Mouse (Mus musculus) liver (tissue): ENCODE measurements around the gene Nav2.

ENCODE experiments used
- DNase-seq: peaks from one replicate; pipeline ENCODE4 v3.0.0-alpha.2; 2020; ENCODE audit warnings: mixed read lengths

The Nav2 gene

DNA sequence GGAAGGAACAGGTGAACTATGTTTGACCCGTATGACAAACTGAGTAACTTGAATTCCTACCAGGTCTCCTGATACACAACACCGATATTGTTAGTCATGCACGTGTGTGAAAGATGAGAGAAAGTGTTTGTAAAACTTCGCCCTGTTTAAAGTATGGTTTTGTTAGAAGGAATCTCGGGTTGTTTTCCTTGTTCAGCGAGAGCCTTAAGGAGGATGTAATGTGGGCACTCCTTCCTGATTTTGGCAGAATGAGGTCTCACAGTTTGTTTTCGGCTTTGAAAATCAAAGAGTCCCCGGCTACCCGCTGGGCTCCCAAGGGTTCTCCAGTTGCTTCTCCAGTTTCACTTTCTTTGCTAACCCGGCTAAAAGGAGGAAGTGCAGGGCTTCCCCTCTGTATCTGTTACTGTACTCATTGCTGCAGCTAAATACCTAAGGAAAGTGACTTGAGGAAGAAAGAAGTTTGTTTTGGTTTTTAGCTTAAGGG, 553.9 kb downstream of the Nav2 start:
- no peak for DNase-seq

DNA sequence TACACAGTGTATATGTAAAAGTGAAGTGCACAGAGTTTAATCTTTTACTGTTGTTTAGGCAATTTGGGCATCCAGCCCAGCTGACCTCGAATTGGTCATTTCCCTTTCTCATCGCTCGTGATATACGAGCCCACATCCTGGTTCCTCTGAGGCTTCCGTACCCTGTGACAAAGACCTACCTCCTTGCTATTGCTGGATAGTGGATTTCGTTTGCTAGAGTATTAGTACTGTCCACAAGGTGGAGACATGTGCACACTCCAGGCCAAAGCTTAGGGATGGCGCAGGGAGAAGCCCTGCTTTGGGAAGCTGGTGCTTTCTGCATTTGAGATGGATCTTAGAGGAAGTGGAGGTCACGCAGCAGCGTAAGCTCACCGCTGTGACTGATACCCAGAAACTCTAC, 559.3 kb downstream of the Nav2 start:
- DNase-seq: no peak

DNA sequence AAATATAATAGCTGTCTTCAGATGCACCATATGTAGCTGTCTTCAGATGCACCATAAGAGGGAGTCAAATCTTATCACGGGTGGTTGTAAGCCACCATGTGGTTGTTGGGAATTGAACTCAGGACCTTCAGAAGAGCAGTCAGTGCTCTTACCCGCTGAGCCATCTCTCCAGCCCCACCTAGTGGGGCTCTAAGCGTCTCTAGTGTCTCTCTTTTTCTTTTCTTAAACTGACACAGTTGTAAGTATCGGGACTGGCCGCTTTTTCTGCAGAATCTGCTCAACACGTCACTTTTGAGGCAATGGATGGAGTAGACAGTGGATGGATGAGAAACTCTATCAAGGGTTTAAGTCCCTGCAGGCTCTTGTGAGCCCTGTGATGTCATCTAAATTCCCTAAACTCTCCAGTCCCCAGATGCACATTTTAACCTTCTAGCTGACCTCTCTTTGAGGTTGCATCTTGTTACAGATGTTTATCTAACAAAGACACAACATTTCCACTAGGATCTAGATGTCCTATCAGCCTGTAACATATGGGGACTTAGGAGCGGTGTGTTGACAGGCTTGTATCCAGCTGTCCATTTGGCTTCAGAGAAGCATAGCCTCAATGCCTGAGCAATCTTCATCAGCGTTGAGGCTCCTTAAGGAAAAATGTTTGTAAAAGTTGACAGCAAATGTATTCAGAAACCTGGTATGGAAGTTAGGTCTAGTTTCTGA, 560.1 kb downstream of the Nav2 start:
- no peak for DNase-seq

DNA sequence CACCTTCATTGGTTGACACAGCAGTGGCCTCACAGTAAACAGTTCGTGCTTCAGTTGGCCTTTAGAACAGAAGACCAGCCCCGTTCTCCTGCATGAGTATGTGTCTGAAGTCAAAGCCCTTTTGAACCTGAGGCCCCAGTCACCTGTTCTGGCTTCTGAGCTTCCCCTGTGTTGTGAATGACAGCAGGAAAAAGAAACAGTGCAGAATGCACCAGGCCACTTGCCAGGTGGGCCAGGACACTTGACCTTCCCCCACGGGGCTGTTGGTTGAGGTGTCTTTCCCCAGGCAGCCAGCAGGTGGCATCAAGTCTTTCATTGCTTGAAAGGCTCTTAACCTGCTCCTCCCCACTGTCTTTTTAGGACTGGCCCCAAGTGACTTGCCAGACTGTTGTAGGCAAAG, 562.8 kb downstream of the Nav2 start:
- DNase-seq: peak; percentile 43

DNA sequence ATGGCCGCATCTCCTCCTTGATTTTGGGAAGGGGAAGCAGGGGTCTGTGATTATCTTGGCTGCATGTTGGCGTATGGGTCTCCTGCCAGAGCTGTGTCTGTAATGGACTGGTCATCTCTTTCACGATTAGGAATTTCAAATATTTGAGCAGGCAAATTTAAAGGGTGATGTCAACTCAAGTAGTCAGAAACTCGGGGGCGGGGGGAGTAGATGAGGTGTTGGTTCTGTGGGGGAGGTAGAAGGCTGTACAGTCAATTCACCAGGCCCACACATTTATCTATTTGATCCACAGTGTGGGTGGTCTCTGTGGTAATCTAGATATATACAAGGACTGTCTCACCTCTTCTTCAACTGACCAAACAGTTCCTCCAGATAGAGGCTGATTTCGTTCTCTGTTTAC, 566.8 kb downstream of the Nav2 start:
- no peak for DNase-seq

DNA sequence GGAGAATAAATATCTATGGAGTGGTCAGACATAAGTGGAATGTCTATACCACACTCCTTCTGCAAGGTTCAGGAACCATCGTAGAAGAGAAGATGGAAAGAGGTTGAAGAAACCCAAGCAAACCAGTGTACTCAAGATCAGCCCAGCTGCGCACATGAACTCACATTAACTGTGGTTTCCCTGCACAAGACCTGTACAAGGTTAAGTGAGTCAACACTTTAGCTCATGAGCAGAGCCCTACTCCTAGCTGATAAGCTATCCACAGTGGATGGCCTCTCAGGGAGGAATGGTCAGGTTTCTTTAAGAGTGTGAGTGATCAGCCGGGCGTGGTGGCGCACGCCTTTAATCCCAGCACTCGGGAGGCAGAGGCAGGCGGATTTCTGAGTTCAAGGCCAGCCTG, 567.6 kb downstream of the Nav2 start:
- DNase-seq: no peak

DNA sequence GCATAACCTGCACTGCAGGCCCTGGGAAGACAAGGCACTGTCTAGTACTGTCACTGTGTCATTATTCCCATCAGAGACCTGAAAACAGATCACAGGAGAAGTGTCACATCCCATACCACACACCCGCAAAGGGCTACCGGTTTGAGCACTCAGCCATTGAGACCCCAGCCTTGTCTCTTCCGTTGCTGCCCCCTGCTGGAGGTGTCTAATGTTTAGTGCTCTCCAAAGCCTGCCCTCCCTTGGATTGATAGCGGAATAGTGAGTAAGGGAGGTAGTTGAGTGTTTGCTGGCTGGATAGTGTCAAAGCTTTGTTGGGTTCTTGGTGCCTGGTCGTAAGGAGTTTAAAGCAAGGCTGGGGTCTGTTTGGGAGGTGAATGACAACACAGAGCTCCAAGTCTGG, 568.1 kb downstream of the Nav2 start:
- peak; percentile 62 for DNase-seq

DNA sequence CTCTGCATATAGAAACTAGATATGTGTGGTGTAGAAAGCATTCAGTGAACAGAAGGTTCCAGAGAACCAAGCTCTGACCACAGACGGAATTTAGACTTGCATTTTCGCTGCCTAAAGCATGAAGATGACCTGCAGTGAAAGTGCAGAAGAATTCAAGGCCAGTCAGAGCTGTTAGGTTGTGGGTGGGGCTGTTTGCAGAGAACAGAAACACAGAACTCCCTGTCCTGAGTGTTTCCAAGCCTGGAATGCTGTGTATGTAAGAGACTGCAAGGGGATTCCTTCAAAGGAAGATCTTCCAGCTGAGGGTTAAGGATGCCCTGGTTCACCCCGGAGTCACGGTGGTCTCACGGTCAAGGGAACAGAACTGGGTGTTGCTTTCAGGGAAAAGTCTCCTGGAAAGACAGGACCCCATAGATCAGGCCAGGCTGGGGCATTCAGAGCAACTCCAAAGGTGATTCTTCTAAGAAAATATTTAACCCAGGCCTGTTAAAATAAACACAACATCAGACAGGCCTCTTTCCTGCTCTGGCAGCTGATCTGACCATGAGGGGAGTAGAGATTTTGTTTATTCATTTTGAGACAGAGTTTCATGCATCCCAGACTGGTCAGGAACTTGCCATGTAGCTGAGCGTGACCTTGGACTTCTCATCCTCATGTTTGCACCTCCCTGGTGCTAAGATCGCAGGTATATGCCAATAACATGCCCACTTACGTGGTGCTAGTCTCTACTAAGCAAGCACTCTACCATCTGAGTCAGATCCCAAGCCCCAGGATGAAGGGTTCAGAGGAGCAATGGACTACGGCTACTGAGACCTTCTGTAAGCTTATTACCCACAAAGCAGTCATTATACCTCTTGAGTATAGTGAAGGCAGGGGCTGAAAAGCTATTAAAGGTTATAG, 568.8 kb downstream of the Nav2 start:
- DNase-seq: no peak

DNA sequence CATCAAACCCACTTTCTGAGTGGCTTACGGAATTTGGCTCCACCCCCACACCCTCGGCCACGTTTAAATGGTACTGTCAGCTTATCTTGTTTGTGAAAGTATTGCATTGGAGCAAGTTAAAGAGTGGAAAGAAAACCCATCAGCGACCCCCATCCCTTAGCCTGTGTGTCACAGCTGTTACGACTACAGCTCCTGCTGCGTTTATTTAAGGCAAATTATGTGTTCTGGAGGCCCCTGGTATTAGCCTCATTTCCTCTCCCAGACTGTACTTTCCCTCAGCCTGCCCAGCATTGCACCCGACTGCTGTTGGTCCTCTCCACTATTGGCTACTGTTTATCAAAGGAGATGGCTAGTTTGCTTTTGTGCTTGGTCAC, 569.4 kb downstream of the Nav2 start:
- no peak for DNase-seq

DNA sequence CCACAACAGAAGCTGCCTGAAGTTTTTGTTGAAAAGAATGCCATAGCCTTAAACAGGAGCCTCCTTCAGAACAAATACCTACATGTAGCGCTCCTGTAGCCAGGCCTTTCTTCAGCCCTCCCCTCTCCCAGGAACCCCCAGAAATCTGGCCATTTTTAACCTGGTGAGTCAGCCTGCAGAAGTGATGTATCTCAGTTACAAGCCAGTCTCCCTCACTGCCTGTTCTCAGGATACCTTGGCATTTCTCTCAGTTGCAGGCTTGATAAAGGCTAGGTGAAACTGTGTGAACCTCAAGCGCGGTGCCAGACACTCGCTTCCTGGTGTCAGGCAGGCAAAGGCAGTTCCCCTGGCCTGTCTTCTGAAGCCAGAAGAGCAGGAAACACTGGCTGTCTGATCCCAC, 570.4 kb downstream of the Nav2 start:
- DNase-seq: no peak

DNA sequence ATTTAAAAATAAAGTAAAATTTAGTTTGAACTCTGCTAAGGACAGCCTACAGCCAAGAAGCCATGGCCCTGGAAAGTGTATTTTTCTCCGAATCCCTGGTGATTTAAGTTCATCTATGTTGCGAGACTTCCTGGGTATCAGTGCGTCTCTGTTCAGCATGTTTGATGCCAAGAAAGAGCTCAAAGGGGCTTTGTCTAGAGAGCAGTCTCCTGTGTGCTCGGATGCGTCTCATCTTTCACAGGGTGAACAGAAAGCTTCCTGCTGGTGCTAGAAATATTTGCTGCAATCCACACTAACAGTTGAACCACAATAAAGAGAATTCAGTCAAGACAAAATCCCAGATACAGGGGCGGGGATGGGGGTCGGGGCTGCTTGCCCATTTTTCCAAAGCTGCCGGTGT, 572.4 kb downstream of the Nav2 start:
- no peak for DNase-seq

DNA sequence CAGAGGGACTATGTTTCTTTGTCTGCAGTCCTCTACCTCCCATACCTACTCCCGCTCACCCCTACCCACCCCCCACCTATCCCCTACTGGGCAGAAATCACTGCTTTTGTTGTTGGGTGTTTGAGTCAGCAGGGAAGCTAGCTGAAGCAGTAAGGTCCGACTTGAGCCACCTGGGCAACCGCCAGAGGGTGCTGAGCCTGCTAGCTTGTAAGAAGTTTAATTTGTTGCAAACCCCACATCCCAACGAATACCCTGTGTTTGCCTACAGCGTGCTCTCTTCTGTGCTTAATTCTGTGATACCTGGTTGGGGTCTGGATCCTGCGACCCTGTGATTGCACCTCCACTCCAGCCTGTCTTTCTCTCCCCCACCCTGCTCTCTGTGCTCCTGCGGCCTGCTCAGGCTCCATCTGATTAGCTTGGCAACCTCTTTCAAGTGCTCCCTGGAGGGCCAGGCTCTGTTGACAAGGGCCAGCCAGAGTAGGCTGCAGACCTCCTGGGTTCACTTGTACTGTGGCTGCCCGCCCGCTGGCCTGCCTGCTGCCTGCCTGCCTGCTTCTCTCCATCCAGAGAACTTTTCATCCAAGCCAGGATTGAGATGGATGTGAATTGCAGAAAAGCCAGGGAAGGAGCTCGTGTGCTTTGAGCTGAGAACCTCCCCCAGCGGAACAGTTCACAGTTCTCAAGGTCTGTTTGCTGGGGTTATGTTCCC, 575.7 kb downstream of the Nav2 start:
- DNase-seq: no peak

DNA sequence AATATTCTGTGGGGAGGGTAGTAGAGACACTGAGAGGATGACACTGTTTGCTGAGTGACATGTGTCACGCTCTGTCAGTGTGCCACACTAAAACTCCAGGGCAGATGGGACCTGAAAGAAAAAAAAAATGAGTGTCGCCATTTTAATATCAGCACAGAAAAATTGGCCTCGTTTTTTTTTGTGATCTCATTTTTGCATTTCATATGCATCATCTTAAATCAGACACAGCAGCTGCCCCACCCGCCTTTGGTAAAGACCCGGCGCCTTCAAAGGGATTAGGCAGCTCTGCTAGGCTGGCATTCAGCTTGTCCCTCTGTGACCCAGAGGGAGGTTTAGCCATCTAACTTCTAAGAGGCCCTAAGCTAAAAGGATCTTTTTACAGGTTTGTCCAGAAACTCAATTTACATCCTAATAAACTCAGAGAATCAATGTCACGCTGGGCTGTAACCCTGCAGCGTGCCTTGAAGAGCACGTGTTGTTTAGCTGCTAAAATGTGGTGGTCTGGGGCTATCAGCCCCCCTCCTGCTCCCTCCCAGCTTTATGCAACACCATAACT, 576.9 kb downstream of the Nav2 start:
- no peak for DNase-seq

DNA sequence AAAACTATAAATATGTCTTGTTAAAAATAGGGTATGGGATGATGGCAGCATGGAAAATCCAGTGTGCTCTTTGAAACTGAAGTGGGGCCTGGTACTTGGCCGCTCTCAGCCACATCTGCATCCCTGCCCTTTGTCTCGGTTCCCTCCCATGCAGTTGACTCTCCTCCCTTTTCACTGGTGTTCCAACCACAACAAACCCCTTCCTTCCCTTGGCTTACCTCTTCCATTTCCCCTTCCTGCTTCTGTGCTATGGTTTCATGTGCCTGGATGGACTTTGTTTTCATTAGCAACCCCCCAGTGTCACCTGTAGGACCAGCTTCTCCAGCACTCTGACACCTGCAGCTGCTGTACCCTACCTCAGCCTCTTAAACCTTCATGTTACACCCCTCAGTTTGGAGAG, 578.8 kb downstream of the Nav2 start:
- DNase-seq: no peak

DNA sequence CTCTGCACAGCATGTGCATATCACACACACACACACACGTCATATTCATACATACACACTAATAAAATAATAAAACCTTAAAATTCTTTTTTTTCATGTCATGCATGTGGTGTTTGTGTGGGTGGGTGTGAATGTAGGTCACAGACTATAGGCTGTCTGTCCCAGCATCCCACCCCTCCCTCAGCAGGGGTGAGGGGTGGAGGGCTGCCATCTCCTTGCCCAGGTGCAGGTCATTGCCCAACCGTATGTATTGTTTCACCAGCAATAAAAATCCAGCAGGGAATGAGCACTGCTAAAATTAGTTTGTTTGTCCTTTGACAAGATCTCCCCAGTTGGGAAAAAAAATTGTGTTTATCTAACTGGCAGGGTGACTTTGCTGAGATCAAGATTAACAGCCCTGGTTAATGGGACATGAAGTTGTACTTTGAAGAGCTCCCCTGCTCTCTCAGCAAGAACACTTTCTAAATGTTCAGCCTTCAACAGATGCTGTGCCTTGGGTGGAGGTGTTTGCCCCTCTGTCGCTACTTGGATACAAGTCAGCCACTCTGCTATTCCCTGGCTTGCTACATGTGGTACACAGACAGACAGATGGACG, 580.1 kb downstream of the Nav2 start:
- no peak for DNase-seq

DNA sequence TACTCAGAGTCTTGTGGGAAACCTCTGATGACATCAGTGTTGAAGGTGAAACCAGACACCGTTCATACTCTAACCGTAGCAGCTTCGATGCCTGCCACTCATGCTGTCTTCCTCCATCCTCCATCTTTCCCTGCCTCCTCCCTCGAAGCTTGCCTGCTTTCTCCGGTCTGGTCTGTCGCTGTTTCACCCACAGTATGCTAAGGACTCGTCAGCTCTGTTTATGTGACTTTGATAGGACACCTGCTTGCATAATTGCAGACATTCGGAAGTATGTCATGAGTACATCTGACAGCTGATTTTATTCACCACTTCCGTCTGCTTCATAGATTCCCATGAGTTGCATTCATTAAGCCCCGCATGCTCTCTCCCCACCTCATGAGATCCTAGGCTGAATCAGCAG, 582.3 kb downstream of the Nav2 start:
- DNase-seq: no peak

DNA sequence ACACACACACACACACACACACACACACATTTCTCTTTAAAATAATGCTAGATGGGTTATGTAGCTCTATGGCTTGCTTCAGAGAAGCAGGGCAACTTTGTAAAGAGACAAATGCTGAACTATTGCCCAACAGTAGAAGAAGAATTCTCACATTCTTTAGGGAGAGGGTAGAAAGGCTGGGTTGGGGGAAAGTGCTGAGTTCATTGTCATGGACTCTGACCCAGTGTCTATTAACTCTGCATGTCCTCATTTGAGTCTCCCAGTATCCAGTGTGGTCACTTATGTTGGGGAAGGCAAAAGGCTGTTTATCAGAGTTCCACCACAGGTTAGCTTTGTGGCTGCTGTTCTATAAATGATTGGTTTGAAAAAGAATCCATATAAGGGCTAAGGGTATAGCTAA, 584.1 kb downstream of the Nav2 start:
- DNase-seq: no peak

DNA sequence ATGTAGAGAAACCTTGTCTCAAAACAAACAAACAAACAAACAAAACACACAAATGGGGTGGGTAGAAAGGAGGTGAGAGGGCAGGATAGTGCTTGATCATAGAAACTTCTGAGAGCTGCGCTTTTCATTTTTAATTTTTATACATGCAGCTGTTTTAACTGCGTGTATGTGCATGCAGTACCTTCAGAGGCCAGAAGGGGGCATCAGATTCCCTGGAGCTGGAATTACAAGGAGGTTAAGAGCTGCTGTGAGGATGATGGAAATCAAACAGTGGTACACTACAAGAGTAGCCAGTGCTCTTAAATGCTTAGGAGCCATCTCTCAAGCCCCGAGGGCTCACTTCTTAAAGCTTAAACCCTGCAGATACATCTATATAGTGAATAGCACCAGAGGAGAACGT, 584.7 kb downstream of the Nav2 start:
- peak; percentile 42 for DNase-seq

DNA sequence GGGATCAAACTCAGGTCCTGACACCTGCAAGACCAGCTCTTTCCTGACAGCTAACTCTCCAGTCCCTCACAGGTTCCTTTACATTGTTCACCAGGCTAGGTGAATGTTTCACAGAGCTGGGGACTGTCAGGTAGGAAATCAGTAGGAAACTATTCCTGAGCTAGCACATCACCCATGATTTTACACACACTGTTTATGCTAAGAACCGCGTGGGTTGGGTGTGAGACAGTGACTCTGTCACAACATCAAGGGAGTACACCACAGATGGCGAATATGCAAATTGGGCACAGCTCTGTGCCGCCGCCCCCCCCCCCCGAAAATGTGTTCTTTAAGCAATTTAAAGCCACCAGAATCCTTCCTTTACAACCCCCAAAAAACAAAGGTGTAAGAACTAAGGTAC, 586.1 kb downstream of the Nav2 start:
- no peak for DNase-seq

DNA sequence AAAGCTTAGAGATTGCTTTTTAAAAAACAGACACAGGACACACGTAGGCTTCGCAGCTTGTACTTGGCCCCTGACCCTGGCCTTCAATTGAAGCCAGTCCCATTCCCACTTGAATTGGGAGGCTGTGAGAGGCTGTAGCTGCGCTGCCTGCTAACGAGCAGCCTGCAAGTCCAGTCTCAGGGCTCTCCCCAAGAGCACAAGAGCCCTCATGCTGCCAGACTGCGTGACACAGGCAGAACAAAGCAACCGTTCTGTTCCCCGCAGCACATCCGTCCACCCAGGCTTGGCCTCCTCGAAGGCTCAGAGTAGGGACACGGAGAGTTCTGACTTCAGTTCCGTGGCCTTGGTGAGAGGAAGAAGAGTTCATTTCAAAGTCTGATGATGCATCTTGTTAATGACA, 587.6 kb downstream of the Nav2 start:
- no peak for DNase-seq

DNA sequence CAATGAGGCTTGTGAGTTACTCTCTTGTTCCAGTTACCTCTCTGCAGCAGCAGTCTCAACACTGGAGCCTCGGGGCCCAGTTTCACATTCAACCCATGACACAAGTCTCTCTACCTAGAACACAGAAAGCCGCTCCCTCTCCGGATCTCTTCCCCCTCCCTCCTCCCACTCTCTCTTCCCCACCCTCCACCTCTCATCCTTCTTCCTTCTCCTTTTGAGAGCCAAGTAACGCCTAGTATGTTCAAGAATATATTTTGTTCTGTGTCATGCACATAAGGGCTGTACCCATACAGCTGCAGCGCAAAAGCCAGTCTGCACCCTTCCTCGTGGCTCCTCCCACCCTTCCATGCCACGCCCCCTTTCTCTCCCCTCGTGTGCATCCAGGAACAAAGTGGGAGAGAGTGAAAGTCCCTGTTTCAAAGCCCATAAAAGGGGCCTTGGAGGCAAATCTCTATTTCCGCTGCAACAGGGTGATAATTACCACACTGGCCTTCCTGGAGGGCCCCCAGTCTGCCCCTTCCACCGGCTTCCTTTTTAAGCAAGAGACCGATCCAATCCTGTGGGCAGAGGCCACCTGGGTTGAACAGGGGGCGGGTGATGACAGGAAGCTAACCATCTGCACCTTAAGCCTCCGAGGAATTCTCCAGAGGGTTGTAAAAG, 588.4 kb downstream of the Nav2 start:
- DNase-seq: peak; percentile 33

DNA sequence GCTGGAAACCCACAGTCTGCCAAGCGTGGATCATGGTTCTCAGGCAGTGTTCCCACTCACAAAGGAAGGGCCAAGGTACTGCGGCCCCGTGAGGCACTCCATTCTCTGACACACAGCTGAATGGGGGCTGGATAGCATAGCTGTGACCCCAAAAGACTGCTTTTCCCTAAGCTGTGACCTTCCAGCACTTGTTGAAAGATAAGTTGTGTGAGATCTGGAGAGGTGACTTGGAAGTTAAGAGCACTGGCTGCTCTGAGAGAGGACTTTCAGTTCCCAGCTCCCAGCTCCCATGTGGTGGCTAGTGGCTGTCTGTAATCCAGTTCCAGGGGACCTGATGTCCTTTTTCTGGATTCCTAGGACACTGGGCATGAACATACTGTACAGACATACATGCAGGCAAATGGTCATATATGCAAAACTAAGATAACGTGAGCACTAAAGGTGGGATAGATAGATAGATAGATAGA, 588.9 kb downstream of the Nav2 start:
- no peak for DNase-seq
